20 mouse cellular contexts compared by ENCODE assay signal in the genomic region with DNA sequence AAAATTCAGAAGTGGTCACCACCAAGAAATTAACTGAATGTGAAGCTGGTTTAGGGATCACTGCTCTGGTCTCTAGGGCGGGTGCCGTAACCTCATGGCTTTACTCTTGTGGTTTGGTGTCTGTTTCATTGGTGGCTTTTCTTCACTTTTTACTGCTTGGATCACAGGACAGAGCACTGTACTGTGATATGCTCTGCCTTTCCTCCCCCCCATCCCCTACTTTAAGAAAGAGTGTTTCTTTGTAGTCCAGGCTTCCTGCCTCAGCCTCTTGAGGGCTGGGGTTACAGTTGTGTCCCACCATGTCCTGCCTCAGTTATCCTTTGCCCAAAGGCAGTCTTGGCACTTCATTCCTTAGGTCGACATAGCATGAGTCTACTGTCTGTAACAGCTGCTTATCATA. TPM values are rescaled to one million over a fixed set of nuclear protein-coding genes. Genes with fewer than 3 reads are reported as not detected.
A peak's percentile ranks its signal among the peaks of the same experiment; 100 is the strongest.
DNase-seq lines count a peak whose midpoint lies in the region; ATAC-seq and TF ChIP-seq lines count a peak whose summit lies in the region.
"Had no signal": no experiment of that assay in that cellular context is flagged by ENCODE, and none has a peak within 500 bp of the region (broad histone marks: within the 10 kb centered on the region; RNA-seq: fewer than 3 reads in every experiment).

No protein-coding gene starts in this region.

- WGBS in lung, embryonic 15.5 days = 85% methylated on average over 3 of the region's 3 CpGs

- H3K36me3 ChIP-seq in lung, embryonic 15.5 days = no peaks in the 10 kb centered on the region
- no peaks in the 10 kb centered on the region for H3K36me3 ChIP-seq in myocyte (ENCODE audit: control insufficient read depth, insufficient read depth)
- H3K36me3 ChIP-seq: embryonic facial prominence, embryonic 12.5 days; G1E; heart, embryonic 15.5 days; hindbrain, embryonic 10.5 days; midbrain, embryonic 10.5 days; stomach, embryonic 15.5 days had no signal

- H3ac ChIP-seq in myocyte (ENCODE audit: control insufficient read depth, insufficient read length) = no peak overlapping the region

- no peak for ATAC-seq in lung, embryonic 15.5 days (ENCODE audit: borderline replicate concordance, extremely low read depth, low FRiP score, low TSS enrichment)
- peak; percentile 68 for ATAC-seq in CD4-positive, CD25-positive, alpha-beta regulatory T cell, adult 4 months
- ATAC-seq in granulocyte monocyte progenitor cell, adult 5-6 weeks (replicated peaks; ENCODE audit: poor library complexity, severe bottlenecking) = peak; percentile 31; the same call in 1 of the 2 replicates
- ATAC-seq: forebrain, postnatal 0 days had no signal

- H3K27ac ChIP-seq in lung, embryonic 15.5 days = peak overlapping the region; percentile 4; the same call in 1 of the 2 replicates
- H3K27ac ChIP-seq: embryonic facial prominence, embryonic 12.5 days; gastrocnemius, adult 2 months; heart, adult 2 months; heart, embryonic 15.5 days; hindbrain, embryonic 10.5 days; midbrain, embryonic 10.5 days; stomach, embryonic 15.5 days had no signal

- no peaks in the 10 kb centered on the region for H3K9me3 ChIP-seq in lung, embryonic 15.5 days
- H3K9me3 ChIP-seq: embryonic facial prominence, embryonic 12.5 days; G1E; heart, embryonic 15.5 days; hindbrain, embryonic 10.5 days; midbrain, embryonic 10.5 days; stomach, embryonic 15.5 days had no signal

- H3K4me2 ChIP-seq in lung, embryonic 15.5 days = peak overlapping the region; percentile 16; the same call in 1 of the 2 replicates
- peak overlapping the region; percentile 68 for H3K4me2 ChIP-seq in myocyte (ENCODE audit: low read depth)
- H3K4me2 ChIP-seq: embryonic facial prominence, embryonic 12.5 days; heart, embryonic 15.5 days; stomach, embryonic 15.5 days had no signal

- no peaks in the 10 kb centered on the region for H3K27me3 ChIP-seq in lung, embryonic 15.5 days
- H3K27me3 ChIP-seq in myocyte (ENCODE audit: control insufficient read depth, insufficient read depth, insufficient read length) = no peaks in the 10 kb centered on the region
- H3K27me3 ChIP-seq: embryonic facial prominence, embryonic 12.5 days; heart, embryonic 15.5 days; stomach, embryonic 15.5 days had no signal

- no peak overlapping the region for H3K9ac ChIP-seq in lung, embryonic 15.5 days
- H3K9ac ChIP-seq: embryonic facial prominence, embryonic 12.5 days; forebrain, postnatal 0 days; heart, embryonic 15.5 days; stomach, embryonic 15.5 days had no signal

- no peak for TF ChIP-seq POLR2A in myocyte (IDR thresholded peaks at IDR 0.05; ENCODE audit: insufficient read length, low read depth)

- H3K4me3 ChIP-seq in lung, embryonic 15.5 days = no peak overlapping the region
- no peak overlapping the region for H3K4me3 ChIP-seq in myocyte
- H3K4me3 ChIP-seq: embryonic facial prominence, embryonic 12.5 days; gastrocnemius, adult 2 months; heart, adult 2 months; heart, embryonic 15.5 days; hindbrain, embryonic 10.5 days; midbrain, embryonic 10.5 days; stomach, embryonic 15.5 days had no signal

- 0 out of 2 replicates have a peak, but pooled peaks cover 7% of the 10 kb centered on the region for H3K4me1 ChIP-seq in lung, embryonic 15.5 days
- H3K4me1 ChIP-seq: embryonic facial prominence, embryonic 12.5 days; heart, embryonic 15.5 days; hindbrain, embryonic 10.5 days; midbrain, embryonic 10.5 days; stomach, embryonic 15.5 days had no signal

- DNase-seq in lung, postnatal 10 days = no peak
- DNase-seq in kidney, adult 11 months = no peak
- DNase-seq in left cerebral cortex, postnatal 4 days = no peak
- DNase-seq in heart, adult 18-20 months = no peak
- DNase-seq: adrenal gland, adult 8-10 months; cerebellum, adult 11-12 months; forebrain, postnatal 0 days; gastrocnemius, adult 2 months; right cerebral cortex, postnatal 25 days had no signal

- H3K79me2 ChIP-seq in myocyte (ENCODE audit: control insufficient read depth, insufficient read depth) = no peaks in the 10 kb centered on the region

- intact Hi-C loops in left cerebral cortex, postnatal 4 days (cut with DNase I) = no loop called here

TF ChIP-seq in myocyte, 11 proteins besides CTCF, POLR2A, EP300 and RAD21:
- TF ChIP-seq MYOD1 (IDR thresholded peaks at IDR 0.05; ENCODE audit: control insufficient read depth in 1 of 3, insufficient read length in 2 of 3, low read depth in 2 of 3) (peak in 1 of 3 experiments; percentile 11), CEBPB (IDR thresholded peaks at IDR 0.05; ENCODE audit: insufficient read depth, poor library complexity, severe bottlenecking) (no peak)

RNA-seq across cellular contexts. Expression of gene Tmsb10, which starts 21.1 kb away (rescaled TPM):
- 2,229 and 2,599 TPM in 2 replicates for polyA plus RNA-seq in lung, embryonic 15.5 days (2015; fragmentation: Nextera tagmentation; extraction: Ambion mirVana)
- polyA plus RNA-seq in CD4-positive, CD25-positive, alpha-beta regulatory T cell, adult 4 months (2017; shearing (Covaris generic)) = 1,000 to 10,000 TPM; 3,536 to 4,629 TPM
- total RNA-seq in granulocyte monocyte progenitor cell, adult 5-6 weeks (2014; fragmentation: Nextera tagmentation) = 601 and 668 TPM in 2 replicates
- 357 and 410 TPM in 2 replicates for total RNA-seq in granulocyte monocyte progenitor cell, adult 5-6 weeks (2017)
- 6,677 TPM for polyA plus RNA-seq in myocyte (2012; fragmentation: generic; extraction: Trizol)
- 1,000 to 10,000 TPM; 2,786 to 2,903 TPM for total RNA-seq in left cerebral cortex, postnatal 4 days (2021)
- total RNA-seq in heart, adult 18-20 months (2021) = 100 to 1,000 TPM in 1 of 2 experiments, 10 to 100 TPM in 1; 99.1 to 111 TPM

RNA-seq across cellular contexts. Expression of gene Kcmf1, which starts 37.7 kb away (rescaled TPM):
- polyA plus RNA-seq in lung, embryonic 15.5 days (2015; fragmentation: Nextera tagmentation; extraction: Ambion mirVana) = 45.9 and 48.9 TPM in 2 replicates
- 10 to 100 TPM in 1 of 2 experiments, 1 to 10 TPM in 1; 7.4 to 13.1 TPM for polyA plus RNA-seq in CD4-positive, CD25-positive, alpha-beta regulatory T cell, adult 4 months (2017; shearing (Covaris generic))
- 46.3 TPM in 2 replicates for total RNA-seq in granulocyte monocyte progenitor cell, adult 5-6 weeks (2014; fragmentation: Nextera tagmentation)
- 101 and 122 TPM in 2 replicates for total RNA-seq in granulocyte monocyte progenitor cell, adult 5-6 weeks (2017)
- 110 TPM for polyA plus RNA-seq in myocyte (2012; fragmentation: generic; extraction: Trizol)
- 10 to 100 TPM; 68.4 to 73.0 TPM for total RNA-seq in left cerebral cortex, postnatal 4 days (2021)
- 100 to 1,000 TPM in 1 of 2 experiments, 10 to 100 TPM in 1; 97.7 to 104 TPM for total RNA-seq in heart, adult 18-20 months (2021)

Comparison
In these comparisons a context has a peak if more than half of its experiments do, and no peak if none do; other contexts are left out.
1. RNA of gene Tmsb10, which starts 21.1 kb away (total RNA-seq): 2,786 to 2,903 TPM in left cerebral cortex, postnatal 4 days; 357 to 668 TPM in granulocyte monocyte progenitor cell, adult 5-6 weeks and 99.1 to 111 TPM in heart, adult 18-20 months; every median in the first group is over 4 times any median in the second.